ENCODE assay signal across 9 mouse cellular contexts in the genomic region with DNA sequence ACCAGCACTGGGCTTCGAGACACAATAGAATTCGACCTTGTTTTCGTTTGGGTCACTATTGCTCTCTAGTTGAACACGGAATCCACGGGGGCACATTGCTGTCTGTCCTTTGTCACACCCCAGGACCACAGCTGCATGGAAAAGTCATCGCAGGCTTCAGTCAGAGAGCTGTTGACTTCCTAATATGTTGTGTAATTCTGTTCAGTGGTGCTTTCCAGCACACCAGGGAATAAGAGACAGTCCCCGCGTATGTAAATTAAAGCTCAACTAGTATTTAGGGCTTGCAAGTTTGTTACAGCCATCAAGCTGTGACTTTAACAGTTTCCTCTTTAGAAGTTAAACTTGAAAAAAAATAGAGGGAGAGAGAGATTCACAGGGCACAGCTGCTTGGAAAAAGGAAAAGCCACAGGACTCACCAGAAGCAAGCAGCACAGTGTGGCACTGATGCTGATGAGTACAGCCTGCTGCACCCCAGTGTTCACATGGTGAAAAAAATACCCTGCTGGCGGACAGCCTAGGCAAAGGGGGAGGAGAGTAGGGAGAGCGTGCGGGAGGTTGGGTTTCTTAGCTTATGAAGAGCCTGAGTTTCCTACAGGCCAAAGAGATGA. TPM values are rescaled to one million over a fixed set of nuclear protein-coding genes. Genes with fewer than 3 reads are reported as not detected.
DNase-seq lines count a peak whose midpoint lies in the region; ATAC-seq and TF ChIP-seq lines count a peak whose summit lies in the region.
"Had no signal": no experiment of that assay in that cellular context is flagged by ENCODE, and none has a peak within 500 bp of the region (broad histone marks: within the 10 kb centered on the region; RNA-seq: fewer than 3 reads in every experiment).

No protein-coding gene starts in this region.

- no peaks in the 10 kb centered on the region for H3K27me3 ChIP-seq in intestine, embryonic 15.5 days (replicated peaks)
- H3K27me3 ChIP-seq in intestine, postnatal 0 days (replicated peaks; ENCODE audit: control insufficient read depth, insufficient read depth, low read length): no peaks in the 10 kb centered on the region
- H3K27me3 ChIP-seq in limb, embryonic 15.5 days: no peaks in the 10 kb centered on the region

- H3K27ac ChIP-seq in intestine, embryonic 15.5 days: no peak overlapping the region
- H3K27ac ChIP-seq in intestine, postnatal 0 days (ENCODE audit: low read depth, low read length): no peak overlapping the region
- H3K27ac ChIP-seq in gastrocnemius, adult 2 months: peak overlapping the region; percentile 87
- H3K27ac ChIP-seq in limb, embryonic 15.5 days: no peak overlapping the region

- no peaks in the 10 kb centered on the region for H3K36me3 ChIP-seq in intestine, embryonic 15.5 days
- no peaks in the 10 kb centered on the region for H3K36me3 ChIP-seq in intestine, postnatal 0 days (ENCODE audit: control insufficient read depth, insufficient read depth)
- no peaks in the 10 kb centered on the region for H3K36me3 ChIP-seq in limb, embryonic 15.5 days

- H3K4me1 ChIP-seq in intestine, embryonic 15.5 days (replicated peaks): no peaks in the 10 kb centered on the region
- no peaks in the 10 kb centered on the region for H3K4me1 ChIP-seq in intestine, postnatal 0 days (replicated peaks; ENCODE audit: control insufficient read depth, insufficient read depth, low read length)
- peaks cover 12% of the 10 kb centered on the region for H3K4me1 ChIP-seq in limb, embryonic 15.5 days

- no peak overlapping the region for H3K4me3 ChIP-seq in intestine, embryonic 15.5 days (replicated peaks)
- no peak overlapping the region for H3K4me3 ChIP-seq in intestine, postnatal 0 days (ENCODE audit: low read depth, low read length)
- H3K4me3 ChIP-seq in gastrocnemius, adult 2 months: peak overlapping the region; percentile 55
- no peak overlapping the region for H3K4me3 ChIP-seq in limb, embryonic 15.5 days

- H3K9me3 ChIP-seq in intestine, embryonic 15.5 days: no peaks in the 10 kb centered on the region
- H3K9me3 ChIP-seq in intestine, postnatal 0 days (ENCODE audit: control insufficient read depth): no peaks in the 10 kb centered on the region
- no peaks in the 10 kb centered on the region for H3K9me3 ChIP-seq in limb, embryonic 15.5 days

- ATAC-seq in intestine, embryonic 15.5 days: peak; percentile 56; the same call in 1 of the 2 replicates
- ATAC-seq in intestine, postnatal 0 days: no peak
- ATAC-seq in limb, embryonic 15.5 days (ENCODE audit: insufficient number of reproducible peaks, low FRiP score, low TSS enrichment, low read depth): peak; percentile 72
- ATAC-seq in monocyte, adult 5-6 weeks (replicated peaks; ENCODE audit: insufficient number of reproducible peaks, low FRiP score, low TSS enrichment, poor library complexity, severe bottlenecking): no peak

- peak; percentile 32 to 63 for DNase-seq in adrenal gland, postnatal 36 days
- DNase-seq in gastrocnemius, adult 2 months: peak; percentile 93
- peak; percentile 80 for DNase-seq in kidney, postnatal 10 days
- peak; percentile 52 for DNase-seq in ovary, postnatal 14 days (ENCODE audit: low spot score)

- 50% methylated on average over 11 of the region's 11 CpGs for WGBS in intestine, embryonic 15.5 days
- 40% methylated on average over 11 of the region's 11 CpGs for WGBS in intestine, postnatal 0 days
- WGBS in limb, embryonic 15.5 days: 36% methylated on average over 11 of the region's 11 CpGs

- TF ChIP-seq CTCF in intestine, postnatal 0 days (IDR thresholded peaks at IDR 0.05; ENCODE audit: low read depth): no peak
- TF ChIP-seq CTCF in gastrocnemius, adult 2 months (IDR thresholded peaks at IDR 0.05): no peak

- intact Hi-C loops in gastrocnemius, adult 2 months (cut with DNase I): loop anchor here (5.0 kb wide), 2 partner anchors 76 to 111 kb away; no protein-coding TSS in a partner anchor

- H3K9ac ChIP-seq in intestine, embryonic 15.5 days: no peak overlapping the region
- H3K9ac ChIP-seq in intestine, postnatal 0 days (ENCODE audit: low read depth, low read length): no peak overlapping the region
- H3K9ac ChIP-seq in limb, embryonic 15.5 days: no peak overlapping the region

- no peak overlapping the region for H3K4me2 ChIP-seq in intestine, embryonic 15.5 days (replicated peaks)
- H3K4me2 ChIP-seq in intestine, postnatal 0 days (replicated peaks; ENCODE audit: low read depth): no peak overlapping the region
- H3K4me2 ChIP-seq in limb, embryonic 15.5 days: no peak overlapping the region

RNA-seq across cellular contexts. Expression of gene Il12a, which starts 3.1 kb away (rescaled TPM):
- polyA plus RNA-seq in intestine, embryonic 15.5 days (2015; fragmentation: Nextera tagmentation; extraction: Ambion mirVana): not detected in 2 replicates
- polyA plus RNA-seq in intestine, postnatal 0 days (2015; fragmentation: Nextera tagmentation; extraction: Ambion mirVana): not detected in 2 replicates
- total RNA-seq in adrenal gland, postnatal 36 days (2021): under 1 TPM; 0.43 to 0.66 TPM
- total RNA-seq in gastrocnemius, adult 2 months (2021): 1 to 10 TPM; 4.1 to 4.8 TPM
- polyA plus RNA-seq in limb, embryonic 15.5 days (2015; fragmentation: Nextera tagmentation; extraction: Ambion mirVana): 0.19 and 0.27 TPM in 2 replicates
- 2.3 TPM in 1 of 3 replicates, not detected in the others for total RNA-seq in monocyte, adult 5-6 weeks (2017)
- polyA plus RNA-seq: intestine, embryonic 14.5 days had no signal

Comparison
In these comparisons a context has a peak if more than half of its experiments do, and no peak if none do; other contexts are left out.
1. ATAC-seq: peak in intestine, embryonic 15.5 days (single experiment) and limb, embryonic 15.5 days (single experiment); none in intestine, postnatal 0 days (single experiment) and monocyte, adult 5-6 weeks (single experiment).
2. Peak in every context shown above with its lines, with median percentiles within 50 percentile points of each other: DNase-seq.